Mouse (Mus musculus) MEL-GATA-1-ER (cell line): ENCODE measurements around the gene Vpreb3.
A peak's percentile ranks its signal among the peaks of the same experiment; 100 is the strongest.

Experiments
- DNase-seq: peaks from one replicate; pipeline ENCODE4 v3.0.0-alpha.2; 2012; ENCODE audit warnings: low read depth; ENCODE audit errors: extremely low read depth

Gene Vpreb3

DNA sequence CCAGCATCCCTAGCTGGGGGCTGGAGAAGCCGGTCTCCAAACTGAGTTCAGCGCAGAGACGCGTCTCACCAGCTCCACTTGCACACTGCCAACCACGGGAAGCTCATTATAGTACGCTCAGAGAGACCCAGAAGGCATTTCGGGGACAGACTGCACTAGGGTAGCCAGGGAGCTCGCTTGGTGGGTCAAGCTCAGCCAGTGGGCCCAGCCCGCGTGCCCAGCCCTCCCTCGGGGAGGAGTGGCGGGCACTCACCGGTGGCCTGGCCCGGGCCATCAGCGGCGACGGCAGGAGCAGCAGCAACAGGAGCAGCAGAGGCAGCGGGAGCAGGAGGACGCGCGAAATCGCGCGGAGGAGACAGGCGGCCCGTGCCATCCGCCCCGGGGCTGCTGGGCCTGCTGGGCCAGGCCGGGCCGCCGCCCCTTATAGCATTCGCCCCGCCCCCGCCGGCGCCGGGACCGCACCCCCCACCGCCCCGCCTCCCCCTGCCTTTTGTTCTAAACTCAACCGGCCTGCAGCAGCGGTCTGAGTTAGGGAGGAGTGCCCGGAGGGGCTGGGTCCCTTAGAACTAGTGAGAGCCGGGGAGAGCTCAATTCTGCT is 10.7 kb upstream of the Vpreb3 start:
- DNase-seq: no peak

DNA sequence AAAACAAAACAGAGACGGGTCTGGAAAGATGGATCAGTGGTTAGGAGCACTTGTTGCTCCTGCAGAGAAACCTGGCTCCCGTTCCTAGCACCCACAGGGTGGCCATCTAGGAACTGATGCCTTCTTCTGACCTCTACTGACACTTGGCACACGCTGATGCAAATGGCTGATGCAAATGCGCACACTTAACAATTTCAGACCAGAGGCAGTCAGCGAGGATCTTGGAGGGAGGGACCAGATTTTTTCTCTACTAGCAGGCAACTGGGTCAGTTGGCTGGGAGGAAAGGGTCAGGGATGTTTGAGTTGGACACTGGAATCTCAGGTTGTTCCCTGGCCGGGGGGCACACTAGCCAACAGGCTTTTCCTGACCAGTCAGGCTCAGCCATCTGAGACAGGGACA is 10.0 kb upstream of the Vpreb3 start, which contains the start of gene Chchd10:
Chchd10 (plus strand) TSS at position 240 of the 400 bp plus-strand sequence.
- no peak for DNase-seq

DNA sequence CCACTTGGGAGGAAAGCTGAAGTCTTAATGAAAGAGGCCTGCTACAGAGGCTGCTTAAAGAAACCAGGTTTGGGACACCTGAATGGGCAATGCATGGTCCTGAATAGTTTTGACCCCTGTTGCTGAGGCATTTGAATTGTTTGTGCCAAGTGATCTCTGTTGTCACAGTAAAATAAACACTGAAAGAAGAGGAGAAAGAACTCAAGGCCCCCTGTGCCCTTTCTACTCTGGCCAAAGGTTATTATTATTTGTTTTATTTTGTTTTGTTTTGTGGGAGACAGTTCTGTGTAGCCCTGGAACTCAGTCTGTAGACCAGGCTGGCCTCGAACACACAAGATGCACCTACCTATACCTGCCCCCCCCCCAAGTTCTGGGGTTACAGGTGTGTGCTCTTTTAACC is 7.9 kb upstream of the Vpreb3 start:
- DNase-seq: no peak

DNA sequence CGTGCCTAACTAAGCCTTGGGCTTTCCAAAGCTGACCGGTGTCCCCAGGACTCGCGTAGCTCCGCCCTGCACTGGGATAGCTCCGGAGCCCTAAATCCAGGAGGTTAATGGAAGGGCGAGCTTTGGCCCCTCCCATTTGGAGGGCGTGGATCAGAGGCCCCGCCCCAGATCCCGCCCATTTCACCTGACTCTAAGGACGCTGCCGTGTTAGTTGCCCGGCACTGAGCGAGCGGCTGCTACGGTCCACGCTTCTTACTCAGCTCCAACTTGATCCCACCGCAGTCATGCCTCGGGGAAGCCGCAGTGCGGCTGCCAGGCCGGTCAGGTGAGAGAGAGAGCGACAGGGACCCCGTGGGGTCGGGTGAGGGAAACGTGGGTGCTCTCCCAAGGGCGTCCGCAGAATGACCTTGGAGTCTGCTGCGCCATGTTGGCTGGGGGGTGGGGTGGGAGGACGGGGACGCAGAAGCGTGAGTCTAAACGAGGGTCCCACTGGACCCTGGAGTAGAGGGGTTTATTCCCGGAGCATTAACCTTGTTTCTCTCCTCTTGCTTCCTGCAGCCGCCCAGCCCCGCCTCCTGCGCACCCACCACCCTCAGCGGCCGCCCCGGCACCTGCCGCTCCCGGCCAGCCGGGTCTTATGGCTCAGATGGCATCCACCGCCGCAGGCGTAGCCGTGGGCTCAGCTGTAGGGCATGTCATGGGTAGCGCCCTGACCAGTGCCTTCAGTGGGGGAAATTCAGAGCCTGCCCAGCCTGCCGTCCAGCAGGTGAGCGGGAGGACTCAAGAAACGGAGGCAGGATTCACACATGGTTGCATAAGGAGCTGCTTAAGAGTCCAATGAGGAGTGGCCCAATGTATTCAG is 6.9 kb upstream of the Vpreb3 start, which contains the start of gene Mmp11:
Mmp11 (minus strand) TSS at position 817 of the 862 bp plus-strand sequence.
- peak; percentile 70 for DNase-seq

DNA sequence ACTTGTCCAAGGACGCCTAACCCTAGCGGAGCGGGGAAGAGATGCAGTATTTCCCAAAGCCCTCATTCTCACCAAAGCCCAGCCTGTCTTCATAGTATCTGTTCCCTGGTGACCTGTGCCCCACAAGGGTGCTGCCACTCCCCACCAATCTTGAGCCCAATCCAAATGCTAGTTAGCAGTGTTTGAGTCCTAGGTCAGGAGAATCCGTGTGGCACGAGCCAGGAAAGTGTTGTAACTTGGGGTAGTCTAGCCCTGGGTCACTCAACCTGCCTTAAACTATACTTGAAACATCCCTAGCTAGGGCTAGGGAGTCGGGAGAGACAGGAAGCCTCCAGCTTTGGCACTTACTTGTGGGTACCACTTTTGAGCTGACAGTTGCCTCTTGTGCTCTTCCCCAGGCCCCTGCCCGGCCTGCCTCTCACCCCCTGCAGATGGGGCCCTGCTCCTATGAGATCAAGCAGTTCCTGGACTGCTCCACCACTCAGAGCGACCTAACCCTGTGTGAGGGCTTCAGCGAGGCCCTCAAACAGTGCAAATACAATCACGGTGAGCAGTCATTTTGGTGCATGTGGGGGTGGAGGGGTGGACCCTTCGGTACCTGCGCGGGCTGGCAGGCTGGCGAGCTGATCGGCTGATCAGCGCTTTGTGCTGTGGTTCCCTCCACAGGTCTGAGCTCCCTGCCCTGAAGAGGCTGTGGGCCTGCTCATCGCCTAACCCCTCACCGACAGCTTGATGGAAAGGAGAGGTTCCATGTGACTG is 5.8 kb upstream of the Vpreb3 start:
- DNase-seq: no peak

DNA sequence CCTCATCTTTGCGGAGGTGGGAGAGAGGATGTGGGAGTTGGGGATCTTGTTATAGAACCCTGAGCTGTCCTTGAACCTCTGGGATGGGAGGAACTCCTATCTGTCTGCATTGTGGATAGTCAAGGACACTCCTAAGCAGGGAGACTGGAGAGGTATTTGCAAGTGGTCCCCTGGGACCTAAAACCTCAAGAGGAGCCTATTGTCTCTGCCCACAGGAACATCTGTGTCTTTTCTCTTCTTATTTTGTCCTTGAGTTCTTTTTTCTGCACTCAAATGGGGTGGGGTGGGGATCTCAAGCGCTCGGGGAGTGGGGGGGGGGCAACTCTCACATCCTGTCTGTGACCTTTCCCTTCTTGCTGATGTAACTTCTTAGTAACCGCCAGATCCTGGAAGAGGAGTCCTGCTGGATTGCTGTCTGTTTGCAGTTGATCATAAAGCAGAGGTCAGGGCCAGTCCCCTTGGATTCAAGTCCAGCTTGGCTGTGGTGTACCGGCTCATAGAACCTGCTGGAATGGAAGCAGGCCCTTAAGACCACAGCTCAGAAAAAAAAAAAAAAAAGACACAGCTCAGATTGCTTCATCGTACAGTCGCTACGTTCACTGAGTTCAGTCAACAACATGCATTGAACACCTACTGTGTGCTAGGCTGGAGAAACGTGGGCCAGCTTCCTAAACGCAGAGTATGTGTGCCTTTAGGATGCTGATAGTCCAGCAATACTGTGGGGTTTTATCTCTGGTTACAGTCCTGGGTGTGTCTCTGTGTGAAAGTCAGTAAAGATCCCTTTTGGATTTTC is 4.8 kb upstream of the Vpreb3 start:
- DNase-seq: no peak

DNA sequence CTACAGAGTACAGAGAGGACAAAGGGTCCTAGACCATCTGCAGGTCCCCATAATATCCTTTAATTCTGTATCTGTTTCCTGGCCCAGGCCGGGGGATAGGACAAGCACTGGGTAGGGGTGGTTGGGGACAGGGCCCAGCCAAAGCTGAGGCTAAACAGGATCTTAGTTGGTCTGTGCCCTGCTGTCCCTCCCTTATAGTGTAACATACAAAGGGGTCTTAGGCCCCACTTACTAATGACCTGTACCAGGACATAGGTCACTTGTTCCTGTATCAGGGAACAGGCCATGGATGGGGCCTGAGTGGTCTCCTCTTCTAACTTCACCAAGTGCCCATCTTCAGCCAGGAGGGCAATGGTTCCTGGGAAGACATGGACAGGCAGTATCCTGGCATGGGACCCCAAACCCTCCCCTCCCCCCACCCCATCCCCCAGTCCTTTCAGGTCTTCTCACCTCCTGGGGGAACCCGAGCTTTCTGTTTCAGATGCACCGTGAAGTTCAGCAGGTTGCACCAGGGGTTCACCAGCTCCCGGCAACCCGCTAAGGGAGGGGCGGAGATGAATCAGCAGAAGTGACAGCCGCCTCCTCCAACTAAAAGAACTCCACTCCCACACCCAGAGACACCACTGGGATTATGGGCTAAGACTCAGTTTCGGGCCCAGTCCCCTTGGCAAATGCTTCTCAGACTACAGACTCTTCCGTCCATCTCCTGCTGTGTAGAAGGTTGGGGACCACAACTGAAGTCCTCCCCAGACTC is 3.2 kb upstream of the Vpreb3 start:
- DNase-seq: no peak

DNA sequence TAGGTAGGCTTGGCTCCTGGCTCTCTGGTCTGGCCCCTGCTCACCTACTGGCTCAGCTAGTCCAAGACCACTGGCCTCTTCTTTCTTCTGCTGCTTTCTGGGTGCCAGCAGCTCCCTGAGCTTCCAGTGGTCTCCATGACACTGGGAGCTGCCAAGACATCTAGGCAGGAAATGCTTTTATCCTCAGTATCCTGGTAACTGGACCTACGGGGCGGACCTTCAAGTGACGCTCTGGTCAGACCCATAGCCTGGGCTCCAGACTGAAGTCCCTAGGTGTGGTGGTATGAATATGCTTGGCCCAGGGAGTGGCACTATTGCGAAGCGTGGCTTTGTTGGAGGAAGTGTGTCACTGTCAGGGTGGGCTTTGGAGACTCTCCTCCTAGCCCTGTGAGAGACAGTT is 2.3 kb upstream of the Vpreb3 start, which contains the start of gene Gm867:
Gm867 (minus strand) TSS at position 153 of the 400 bp plus-strand sequence.
- no peak for DNase-seq

DNA sequence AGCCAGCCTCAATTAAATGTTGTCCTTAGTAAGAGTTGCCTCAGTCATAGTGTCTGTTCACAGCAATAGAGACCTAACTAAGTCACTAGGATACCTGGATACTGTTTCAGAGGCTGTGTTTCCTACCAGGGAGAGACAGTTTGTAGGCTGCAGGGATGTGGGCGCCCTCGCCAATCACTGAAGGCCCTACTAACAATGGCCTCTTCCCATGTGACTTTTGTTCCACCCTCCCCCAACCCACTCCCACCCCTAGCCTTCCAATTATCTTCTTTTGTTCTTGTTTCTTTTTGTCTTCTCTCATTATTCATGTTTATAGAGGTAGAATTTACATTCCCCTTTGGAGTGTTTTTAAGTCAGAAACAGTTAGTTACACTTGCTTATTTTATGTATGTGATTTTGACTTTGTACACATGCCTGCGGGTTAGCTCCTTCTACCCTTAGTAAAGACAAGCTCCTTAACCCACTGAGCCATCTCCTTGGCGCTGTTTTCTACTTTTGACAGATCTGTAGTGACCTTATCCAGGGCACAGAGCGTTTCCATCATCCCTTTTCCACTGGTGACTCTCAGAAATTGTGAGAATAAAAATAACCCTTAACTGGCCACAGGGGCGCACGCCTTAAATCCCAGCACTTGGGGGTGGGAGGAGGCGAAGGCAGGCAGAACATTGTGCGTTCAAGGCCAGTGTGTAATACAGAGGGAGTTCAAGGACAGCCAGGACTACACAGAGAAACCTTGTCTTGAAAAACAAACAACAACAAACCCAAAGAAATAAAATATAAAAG is 1.6 kb upstream of the Vpreb3 start:
- DNase-seq: no peak

DNA sequence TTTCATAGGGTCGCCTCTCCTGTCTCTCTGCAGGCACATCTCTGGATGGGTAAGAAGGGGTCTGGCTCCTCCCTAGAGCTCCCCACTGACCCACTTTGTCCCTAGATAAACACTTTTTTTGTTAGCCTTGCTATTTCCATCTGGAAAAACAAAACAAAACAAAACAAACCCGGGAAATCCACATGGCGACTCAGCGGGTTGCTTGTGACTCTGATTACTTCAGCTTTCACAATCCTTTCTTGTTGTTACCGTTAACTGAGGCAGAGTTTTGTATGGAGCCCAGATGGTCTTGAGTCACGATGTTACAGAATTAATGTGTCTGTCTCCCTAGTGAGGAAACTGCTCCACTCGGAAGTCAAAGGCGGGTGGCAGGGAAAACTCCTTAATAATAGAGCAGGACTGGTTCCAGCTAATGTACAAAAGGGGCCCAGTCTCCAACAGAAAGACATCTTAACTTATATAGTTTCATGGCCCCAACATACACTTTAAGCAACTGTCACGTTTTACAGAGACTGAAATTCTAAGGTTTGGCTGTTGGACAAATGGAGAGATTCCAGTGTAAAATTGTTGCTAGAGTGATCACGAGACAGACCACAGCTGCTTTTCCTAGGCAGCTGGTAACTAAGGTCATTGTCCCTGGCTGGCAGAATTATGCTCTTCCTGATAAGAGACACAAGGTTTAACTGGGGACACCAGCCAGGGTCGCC is 1.4 kb downstream of the Vpreb3 start:
- DNase-seq: no peak

DNA sequence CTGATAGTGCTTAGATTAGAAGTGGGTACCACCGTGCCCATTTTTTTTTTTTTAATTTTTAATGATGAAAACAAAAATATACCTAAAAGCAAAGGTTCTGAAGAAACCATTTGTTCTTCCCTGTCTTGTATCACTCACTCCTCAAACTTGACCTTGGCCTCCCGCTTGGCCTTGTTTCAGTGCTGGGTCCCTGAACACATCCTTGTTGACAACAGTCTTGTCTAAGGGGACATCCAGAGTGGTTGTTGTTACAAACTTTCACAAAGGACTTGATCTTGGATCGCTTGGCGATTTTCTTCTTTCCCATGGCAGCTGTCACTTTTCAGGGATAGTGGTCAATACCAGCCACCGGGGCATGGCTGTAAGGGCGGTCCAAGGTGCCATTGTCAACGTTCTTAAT is 2.4 kb downstream of the Vpreb3 start:
- no peak for DNase-seq

DNA sequence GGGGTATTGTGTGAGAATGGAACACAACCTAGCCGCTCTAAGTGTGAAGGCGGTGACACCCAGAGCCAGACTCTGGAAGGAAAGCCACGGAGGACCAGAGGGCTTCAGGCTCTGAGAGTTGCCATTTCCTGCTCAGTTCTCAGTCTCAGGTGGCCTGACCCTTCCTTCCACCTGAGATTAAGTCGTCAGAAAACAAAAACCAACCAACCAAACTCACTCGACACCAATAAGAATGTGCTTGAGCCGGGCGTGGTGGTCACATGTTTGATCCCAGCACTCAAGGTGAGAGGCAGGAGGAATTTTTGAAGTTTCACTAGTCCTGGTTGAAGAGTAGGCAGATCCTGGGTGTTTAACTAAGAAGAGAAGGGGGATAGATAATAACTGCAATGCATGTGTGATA is 3.0 kb downstream of the Vpreb3 start:
- DNase-seq: no peak

DNA sequence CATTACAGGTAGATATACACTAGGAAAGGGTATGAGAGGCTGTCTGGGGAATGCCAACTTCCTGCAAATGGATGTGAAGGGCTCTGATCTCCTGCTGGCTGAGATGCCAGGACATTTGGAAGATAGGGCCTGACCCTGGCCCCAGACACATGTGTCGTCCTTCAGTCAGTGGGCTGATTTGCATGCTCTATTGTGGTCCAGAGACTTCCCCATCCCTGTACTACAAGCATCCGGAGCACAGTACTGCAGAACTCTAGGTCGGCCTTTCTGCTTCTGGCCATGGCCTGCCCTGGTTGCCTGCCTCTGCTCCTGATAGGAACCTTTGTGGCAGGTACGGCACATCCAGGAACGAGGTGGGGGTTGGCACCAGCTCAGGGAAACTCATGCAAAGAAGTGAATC is 5.2 kb downstream of the Vpreb3 start:
- no peak for DNase-seq

DNA sequence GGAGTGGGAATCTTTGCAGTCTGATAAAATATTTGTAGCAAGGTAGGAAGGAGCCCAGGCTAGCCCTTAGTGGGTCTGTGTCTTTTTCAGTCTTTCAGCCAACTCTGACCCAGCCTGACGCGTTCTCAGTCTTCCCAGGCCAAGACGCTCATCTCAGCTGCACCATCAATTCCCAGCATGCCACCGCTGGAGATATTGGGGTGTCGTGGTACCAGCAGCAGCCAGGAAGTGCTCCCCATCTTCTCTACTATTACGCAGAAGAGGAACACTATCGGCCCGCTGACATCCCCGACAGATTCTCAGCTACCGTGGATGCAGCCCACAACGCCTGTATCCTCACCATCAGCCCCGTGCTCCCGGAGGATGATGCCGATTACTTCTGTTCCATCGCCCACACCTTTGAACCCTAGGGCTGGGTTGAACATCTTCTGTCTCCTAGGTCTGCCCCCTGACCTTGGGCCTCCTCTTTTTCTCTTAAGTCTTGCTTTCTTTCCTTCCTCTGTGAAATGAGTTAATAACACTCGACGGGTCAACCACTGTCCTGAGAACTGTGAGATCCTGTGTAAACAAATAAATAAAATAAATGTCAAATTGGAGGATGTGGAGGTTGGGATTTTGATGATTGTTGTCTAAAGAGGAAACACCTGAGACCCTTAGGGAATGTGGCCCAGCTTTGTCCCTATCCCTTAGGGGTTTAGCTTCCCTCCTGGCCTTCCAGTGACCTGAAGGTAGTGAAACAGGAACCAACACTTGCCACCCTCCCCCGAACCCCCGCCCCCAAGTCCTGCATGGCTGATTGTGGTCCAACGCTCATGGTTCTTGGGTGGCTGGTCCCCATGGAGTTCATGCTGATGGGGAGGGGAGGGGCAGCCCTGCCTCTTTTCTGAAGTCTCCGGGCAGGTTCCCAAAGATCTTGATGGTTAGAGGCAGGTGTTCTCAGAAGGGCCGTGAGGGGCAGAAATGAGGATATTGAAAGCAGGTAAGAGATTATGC is 6.5 kb downstream of the Vpreb3 start:
- DNase-seq: no peak

DNA sequence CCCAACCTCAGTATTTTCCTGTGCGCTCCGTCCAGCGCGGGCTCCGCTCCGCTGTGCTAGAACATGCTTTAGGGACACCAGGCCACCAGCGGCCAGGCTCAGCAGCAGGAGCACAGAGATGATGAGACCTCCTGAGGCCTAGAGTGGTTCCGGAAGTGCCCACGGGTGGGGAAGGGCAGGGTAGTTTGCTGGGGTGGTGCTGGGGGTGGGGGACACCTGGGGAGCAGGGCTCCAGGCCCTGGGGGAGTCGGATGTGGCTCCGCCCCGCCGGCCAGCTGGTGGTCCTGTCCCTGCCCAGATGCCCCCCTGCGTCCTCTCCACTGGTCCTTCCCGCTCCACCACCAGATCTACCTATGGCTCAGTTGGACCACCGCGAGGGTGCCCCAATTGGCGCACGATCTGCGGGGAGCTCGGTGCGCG is 7.9 kb downstream of the Vpreb3 start:
- DNase-seq: no peak

DNA sequence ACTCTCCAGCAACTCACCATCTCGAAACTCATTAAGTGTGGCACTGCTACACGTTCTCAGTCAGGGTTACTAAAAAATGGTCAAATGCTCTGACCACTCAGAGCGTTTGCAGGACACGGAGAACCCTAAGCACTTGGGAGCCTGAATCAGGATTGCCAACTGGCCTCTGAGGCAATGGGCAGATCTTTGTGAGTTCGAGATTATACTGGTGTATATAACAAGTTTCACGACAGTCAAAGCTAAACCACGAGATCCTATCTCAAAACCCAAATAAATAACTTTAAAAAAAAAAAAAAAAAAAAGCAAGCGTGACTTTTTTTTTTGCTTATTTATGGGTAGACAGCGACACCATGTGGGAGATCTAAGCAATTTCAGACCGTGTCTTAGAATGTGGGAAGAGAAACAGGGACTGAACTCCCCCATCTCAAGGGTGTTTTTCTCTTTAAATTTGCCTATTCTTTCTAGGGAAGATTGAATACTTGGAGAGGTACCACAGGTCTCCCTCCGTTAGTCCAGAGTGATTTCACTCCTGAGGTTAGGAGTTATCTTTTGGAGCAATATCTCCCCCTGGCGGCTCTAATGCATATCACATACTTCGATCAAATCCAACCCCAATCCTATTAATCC is 8.7 kb downstream of the Vpreb3 start:
- DNase-seq: peak; percentile 32

DNA sequence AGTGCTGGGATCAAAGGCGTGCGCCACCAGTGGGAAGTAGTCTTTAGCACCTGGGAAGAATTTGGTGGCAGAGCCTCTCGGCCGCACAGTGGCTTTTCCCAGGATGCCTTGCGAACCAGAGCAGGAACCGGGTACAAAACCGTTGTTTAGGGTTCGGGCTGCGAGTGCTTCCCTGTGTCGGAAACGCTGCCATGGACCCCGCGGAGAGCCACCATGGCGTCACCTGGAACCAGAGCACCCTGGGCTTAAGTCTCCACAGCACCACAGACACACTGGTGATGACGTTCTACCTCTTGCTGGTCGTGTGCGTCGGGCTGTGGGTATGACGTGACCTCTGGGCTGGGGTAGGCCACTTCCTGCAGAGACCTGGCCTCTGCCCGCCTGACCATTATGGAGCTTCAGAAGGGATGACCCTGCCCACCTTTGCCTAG is 11.5 kb downstream of the Vpreb3 start, which contains the start of gene Gm5134:
Gm5134 (plus strand) TSS at position 134 of the 431 bp plus-strand sequence.
- DNase-seq: no peak
